Mouse (Mus musculus): ENCODE measurements around the gene Anpep.
"Not testable (repeated sequence)": the region's sequence is repeated elsewhere in the genome, so short reads cannot be mapped to it uniquely, and the experiment has no call there.

Gene Anpep

DNA sequence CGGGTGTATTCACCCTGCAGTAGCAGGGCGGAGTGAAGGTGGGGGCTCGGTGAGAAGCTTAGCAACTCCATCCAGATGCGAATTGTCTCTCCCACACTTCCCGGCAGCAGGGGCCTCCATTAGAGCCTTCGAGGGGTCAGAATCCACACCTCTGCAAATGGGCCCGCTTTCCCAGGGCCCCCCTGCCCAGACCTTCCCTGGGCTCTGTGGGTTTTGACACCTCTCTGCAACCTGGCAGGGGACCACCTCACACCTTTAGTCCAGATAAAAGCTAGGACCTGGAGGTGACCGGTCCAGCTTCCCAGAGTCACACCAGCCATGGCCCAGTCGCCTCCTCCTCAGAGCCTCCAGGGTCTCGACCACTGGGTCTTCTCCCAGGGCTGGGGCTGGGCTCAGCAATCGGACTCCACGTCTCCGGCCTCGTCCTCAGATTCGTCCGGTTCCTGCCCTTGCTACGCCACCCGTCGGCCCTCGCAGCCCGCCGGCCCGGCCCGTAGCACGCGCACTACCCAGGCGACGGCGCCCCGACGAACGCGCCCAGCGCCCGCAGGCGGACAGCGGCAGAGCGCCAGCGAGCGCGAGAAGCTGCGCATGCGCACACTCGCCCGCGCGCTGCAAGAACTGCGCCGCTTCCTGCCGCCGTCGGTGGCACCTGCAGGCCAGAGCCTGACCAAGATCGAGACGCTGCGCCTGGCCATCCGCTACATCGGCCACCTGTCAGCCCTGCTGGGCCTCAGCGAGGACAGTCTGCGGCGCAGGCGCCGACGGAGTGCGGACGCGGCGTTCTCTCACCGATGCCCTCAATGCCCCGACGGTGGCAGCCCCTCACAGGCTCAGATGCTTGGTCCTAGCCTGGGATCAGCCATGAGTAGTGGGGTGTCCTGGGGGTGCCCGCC, 50.0 kb downstream of the Anpep start, which contains the start of gene Mesp2:
Gene Mesp2, plus strand, starts transcription at position 117 of the 896 bp plus-strand sequence.
- peak; percentile 78 for DNase-seq

DNA sequence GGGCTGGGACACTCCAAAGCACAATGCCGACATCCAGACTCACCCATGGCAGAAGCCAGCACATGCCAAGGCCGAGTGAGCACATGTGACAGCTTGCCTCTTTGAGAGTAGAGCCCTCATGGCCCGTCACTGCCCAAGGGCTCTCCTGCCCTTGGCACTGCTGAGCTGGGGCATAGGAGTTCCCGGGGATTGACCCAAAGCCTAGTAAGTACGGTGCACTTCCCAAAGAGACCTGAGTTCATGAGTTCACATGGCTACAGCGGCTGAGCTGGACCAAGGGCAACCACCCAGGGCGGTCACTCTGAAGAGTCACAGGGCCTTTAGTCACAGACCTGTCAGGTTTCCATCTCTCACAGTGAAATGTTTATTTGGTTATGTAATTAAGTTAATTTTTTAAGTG, 52.3 kb downstream of the Anpep start:
- DNase-seq: no peak

DNA sequence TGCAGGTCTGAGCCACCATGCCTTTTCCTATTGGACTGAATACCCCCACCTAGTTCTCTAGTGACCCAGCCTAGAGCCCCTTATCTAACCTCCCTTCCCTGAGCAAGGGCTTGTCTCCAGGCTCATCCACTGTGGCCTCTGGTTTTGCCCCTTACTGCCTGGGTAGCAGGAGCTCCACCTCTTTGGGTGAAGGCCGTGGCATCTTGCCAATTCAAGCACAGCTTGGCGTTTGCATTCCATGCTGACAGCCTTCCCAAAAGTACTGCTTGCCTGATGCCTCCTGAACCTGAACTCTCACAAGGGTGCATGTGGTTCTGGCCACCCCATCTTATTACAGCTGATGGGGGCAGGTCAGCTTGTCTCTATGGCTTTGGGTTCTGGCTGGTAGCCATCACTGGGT, 57.0 kb downstream of the Anpep start:
- DNase-seq: peak; percentile 52

DNA sequence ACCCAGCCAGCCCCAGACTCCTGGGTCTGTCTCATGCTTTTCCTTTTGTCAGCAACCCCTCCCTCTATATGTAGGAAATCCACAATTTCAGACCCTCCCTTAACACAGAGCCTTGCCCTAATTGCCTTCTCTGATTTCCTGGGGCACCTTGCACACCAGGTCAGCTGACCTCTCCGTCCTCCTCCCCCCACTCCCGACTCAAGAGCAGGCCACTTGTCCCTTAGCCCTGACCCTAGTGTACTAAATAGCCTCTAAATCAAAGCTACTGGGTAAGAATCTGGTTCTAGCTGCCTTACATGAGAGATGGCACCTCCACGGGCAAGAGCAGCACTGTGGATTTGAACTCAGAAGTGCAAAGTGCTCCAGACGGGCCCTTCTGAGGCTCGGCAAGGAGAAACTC, 58.8 kb downstream of the Anpep start:
- peak; percentile 27 for DNase-seq

- DNase-seq: peak; percentile 40
Observed at GRCm38 (mm10) chr7:79801391-79801790, 59.5 kb downstream of the Anpep start.

DNA sequence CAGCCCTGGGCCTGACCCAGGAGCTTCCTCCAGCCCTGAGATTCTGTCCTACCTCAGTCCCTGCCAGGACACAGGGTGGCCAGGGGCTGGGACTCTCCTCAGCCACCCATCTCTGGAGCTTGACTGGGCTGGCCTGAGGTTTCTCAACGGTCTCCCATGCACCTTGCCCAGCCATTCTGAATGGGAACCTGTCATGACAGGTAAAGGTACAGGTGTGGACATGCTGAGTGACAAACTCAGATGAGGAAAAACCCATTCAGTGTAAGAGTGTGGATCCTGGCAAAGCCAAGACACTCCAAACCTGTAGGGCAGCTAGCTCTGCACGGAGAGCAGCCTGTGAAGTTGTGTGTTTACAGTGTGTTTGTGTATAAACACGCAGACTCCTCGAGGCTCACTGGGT, 60.5 kb downstream of the Anpep start:
- no peak for DNase-seq

- no peak for DNase-seq
Observed at GRCm38 (mm10) chr7:79799506-79799905, 61.4 kb downstream of the Anpep start.

- DNase-seq: peak; percentile 86
Observed at GRCm38 (mm10) chr7:79799048-79799447, 61.8 kb downstream of the Anpep start.

DNA sequence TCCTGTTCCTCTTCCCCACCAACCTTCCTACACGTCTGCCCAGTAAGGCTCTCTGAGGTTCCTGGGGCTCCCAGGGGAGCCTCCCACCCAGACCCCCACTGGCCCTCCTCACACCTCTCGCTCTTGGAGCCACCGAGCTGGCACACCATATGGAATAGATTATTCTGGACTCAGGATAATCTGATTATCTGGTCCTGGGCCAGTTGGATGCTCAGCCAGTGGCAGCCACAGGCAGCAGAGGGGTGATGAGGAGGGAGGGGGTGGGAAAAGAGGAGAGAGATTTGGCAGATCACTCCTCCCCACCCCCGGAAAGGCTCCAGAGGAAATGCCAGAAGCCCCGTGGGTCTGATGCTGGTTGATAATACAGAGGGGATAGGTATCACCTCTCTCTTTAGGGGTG, 62.3 kb downstream of the Anpep start:
- no peak for DNase-seq

- DNase-seq: no peak
Observed at GRCm38 (mm10) chr7:79793688-79794087, 67.2 kb downstream of the Anpep start, which contains the start of gene Mesp1. Gene Mesp1 (minus strand): TSS chr7:79793788.

GRCm38 (mm10) chr7:79792635-79793421, 68.0 kb downstream of the Anpep start:
- peak; percentile 44 for DNase-seq

DNA sequence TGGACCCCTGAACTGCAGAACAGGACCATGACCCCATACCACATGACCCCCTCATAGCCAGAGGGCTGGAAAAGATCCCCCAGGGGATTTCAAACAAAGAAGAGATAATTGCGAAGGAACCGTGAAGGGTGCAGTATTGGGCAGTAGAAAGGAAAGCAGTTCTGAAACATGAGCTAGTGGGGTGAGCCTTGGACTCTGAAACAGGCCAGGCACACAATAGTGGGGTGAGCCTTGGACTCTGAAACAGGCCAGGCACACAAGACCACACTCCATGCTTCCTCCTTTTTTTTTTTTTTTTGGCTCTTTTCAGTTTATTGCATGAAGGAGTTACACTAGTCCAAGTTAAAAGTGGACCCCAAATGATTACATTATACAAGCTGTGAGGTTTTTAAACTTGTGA, 71.0 kb downstream of the Anpep start:
- DNase-seq: not testable (repeated sequence)

- DNase-seq: peak; percentile 82
Observed at GRCm38 (mm10) chr7:79786295-79786694, 74.6 kb downstream of the Anpep start.

DNA sequence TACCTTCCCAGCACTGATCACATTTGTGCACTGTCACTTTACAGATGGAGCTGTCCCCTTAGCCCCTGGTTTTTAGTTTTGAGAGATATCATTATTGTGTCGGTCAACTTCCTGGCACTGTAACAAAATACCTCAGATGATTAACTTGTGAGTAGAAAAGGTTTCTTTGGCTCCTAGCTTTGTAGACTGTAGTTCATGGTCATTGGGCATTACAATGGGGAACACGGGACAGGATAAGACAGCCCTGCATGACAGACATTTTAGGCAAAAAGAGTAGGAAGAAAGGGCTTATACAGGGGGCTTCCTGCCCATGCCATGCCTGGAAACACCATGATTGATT, 78.4 kb downstream of the Anpep start:
- no peak for DNase-seq

- no peak for DNase-seq
Observed at GRCm38 (mm10) chr7:79781826-79782515, 78.9 kb downstream of the Anpep start.

DNA sequence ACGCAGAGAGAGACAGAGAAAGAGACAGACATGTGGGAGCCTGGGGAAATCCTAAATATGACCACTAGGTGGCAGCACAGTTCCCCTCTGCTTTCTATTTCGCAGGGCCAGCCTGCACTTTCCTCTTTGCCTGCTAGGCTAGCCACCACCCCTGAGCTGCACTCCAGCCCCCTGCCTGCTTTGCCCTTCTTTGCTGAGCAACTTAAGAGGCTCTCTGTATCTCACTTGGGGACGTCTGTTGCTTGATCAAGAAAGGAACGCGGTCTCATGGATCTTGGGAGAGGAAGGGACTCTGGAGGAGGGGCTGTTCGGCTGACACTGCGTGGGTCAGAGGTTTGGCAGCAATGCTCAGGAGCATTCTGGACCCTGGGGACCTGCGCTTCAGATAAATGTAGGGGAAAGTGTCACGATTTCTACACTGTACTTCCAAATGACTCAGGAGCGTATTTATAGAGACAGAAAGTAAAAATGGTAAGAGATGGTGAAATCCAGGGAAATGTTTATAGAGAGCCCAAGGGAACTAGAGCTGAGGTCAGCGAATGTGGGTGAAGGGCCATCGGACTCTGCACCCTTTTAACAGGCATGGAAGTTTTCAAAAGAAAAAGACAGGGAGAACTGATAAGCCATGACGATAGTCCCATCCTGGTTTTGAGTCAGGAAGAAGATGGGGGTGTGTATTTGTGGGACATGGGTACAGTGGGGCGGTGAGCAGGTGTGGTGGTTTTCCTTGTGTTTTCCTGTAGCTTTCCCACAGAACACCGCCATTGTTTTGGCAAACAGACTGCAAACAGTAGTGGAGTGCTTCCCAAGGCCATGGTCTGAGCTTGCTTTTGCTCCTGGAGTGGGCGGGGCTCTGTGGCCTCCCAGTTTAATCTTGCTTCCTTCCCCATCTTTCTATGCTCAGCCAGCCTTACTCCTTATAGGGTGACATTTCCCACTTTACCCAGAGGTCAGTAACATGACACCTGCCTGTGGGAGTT, 79.9 kb downstream of the Anpep start:
- peak; percentile 82 for DNase-seq
